Mouse (Mus musculus): ENCODE measurements around the gene Olfr1037. TPM values are rescaled to one million over a fixed set of nuclear protein-coding genes. Genes with fewer than 3 reads are reported as not detected.
"Not testable (repeated sequence)": the region's sequence is repeated elsewhere in the genome, so short reads cannot be mapped to it uniquely, and the experiment has no call there.

Gene Olfr1037
- polyA plus RNA-seq (2012; rRNA removed), result not detected in 2 replicates

- DNase-seq (ENCODE audit: extremely low spot score in 1 of 2, low spot score in 1 of 2), result no peak
These were observed at the start of gene Olfr1037 for GRCm38 (mm10) chr2:86087285-86087684. Gene Olfr1037, minus strand, starts transcription at chr2:86087385.

- DNase-seq (ENCODE audit: extremely low spot score in 1 of 2, low spot score in 1 of 2), result no peak
These were observed 48.6 kb upstream of the Olfr1037 start, which contains the start of gene Olfr1039 for GRCm38 (mm10) chr2:86135828-86136227. Gene Olfr1039, minus strand, starts transcription at chr2:86135928.

GRCm38 (mm10) chr2:86080478-86080877, 6.7 kb downstream of the Olfr1037 start:
- DNase-seq (ENCODE audit: extremely low spot score in 1 of 2, low spot score in 1 of 2), result not testable (repeated sequence)

GRCm38 (mm10) chr2:86073692-86074091, 13.5 kb downstream of the Olfr1037 start, which contains the start of gene Olfr1036:
Gene Olfr1036, plus strand, starts transcription at chr2:86073992.
- not testable (repeated sequence) for DNase-seq (ENCODE audit: extremely low spot score in 1 of 2, low spot score in 1 of 2)

GRCm38 (mm10) chr2:86070189-86070588, 17.0 kb downstream of the Olfr1037 start:
- DNase-seq (ENCODE audit: extremely low spot score in 1 of 2, low spot score in 1 of 2), result no peak

DNA sequence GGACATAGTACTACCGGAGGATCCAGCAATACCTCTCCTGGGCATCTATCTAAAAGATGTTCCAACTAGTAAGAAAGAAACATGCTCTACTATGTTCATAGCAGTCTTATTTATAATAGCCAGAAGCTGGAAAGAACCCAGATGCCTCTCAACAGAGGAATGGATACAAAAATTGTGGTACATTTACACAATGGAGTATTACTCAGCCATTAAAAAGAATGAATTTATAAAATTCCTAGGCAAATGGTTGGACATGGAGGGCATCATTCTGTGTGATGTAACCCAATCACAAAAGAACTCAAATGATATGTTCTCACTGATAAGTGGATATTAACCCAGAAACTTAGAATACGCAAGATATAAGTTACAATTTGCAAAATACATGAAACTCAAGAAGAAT, 23.4 kb downstream of the Olfr1037 start:
- not testable (repeated sequence) for DNase-seq (ENCODE audit: extremely low spot score in 1 of 2, low spot score in 1 of 2)

DNA sequence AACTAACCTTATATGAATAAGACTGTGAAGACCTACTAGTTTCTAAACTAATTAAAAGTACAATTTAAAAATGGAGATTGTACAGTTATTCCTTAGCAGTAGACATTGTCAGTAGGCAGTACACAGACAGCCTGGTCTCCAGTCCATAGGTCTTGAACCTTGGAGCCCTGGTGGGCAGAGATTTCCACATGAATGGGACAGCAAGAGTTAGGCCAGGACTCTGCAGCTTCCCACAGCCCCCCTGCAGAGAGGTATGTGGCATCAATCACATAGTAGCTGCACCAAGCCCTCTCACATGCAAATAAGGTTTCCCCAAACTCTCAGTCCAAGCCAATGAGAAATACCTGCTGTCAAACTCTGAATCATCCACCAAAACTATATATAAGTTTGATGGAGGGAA, 36.4 kb downstream of the Olfr1037 start:
- not testable (repeated sequence) for DNase-seq (ENCODE audit: extremely low spot score in 1 of 2, low spot score in 1 of 2)

DNA sequence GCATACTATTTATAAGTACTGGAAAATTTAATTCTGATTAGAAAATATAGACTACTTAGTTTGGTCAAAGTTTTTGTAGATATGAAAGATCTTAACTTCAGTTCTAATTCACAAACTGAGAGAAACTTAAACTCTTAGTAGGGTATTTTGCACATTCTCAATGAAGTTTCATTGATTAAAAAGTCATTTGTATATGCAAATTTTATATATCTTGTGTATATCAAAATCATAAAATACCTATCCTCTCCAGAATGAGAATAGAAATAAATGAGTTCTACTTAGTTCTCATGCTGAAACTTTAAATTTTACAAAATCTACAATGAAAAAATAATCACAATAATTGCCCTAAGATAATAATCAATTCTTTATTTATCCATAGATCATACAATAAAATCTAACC, 41.6 kb downstream of the Olfr1037 start, which contains the start of gene Olfr1034:
TSS of gene Olfr1034 (plus strand) at position 301 of the 400 bp plus-strand sequence.
- DNase-seq (ENCODE audit: extremely low spot score in 1 of 2, low spot score in 1 of 2), result no peak

Other genes starting within 250 kb of the Olfr1037 start
- gene Olfr1019, start 241.9 kb downstream of the Olfr1037 start, polyA plus RNA-seq (2012; rRNA removed), result 0.06 TPM in 1 of 2 replicates, not detected in the other
- not detected in 2 replicates for gene Olfr1020, start 240.4 kb downstream of the Olfr1037 start, polyA plus RNA-seq (2012; rRNA removed)
- gene Olfr1022, start 218.8 kb downstream of the Olfr1037 start, polyA plus RNA-seq (2012; rRNA removed), result not detected in 2 replicates
- gene Olfr1023, start 201.7 kb downstream of the Olfr1037 start, polyA plus RNA-seq (2012; rRNA removed), result not detected in 2 replicates
- not detected in 2 replicates for gene Olfr1024, start 182.3 kb downstream of the Olfr1037 start, polyA plus RNA-seq (2012; rRNA removed)
- gene Olfr1025-ps1, start 172.2 kb downstream of the Olfr1037 start, polyA plus RNA-seq (2012; rRNA removed), result not detected in 2 replicates
- gene Olfr1026, start 165.8 kb downstream of the Olfr1037 start, polyA plus RNA-seq (2012; rRNA removed), result not detected in 2 replicates
- gene Olfr1028, start 136.9 kb downstream of the Olfr1037 start, polyA plus RNA-seq (2012; rRNA removed), result not detected in 2 replicates
- gene Olfr1029, start 113.5 kb downstream of the Olfr1037 start, polyA plus RNA-seq (2012; rRNA removed), result 0.08 and 0.11 TPM in 2 replicates
- gene Olfr1030, start 108.1 kb downstream of the Olfr1037 start, polyA plus RNA-seq (2012; rRNA removed), result 0.04 TPM in 1 of 2 replicates, not detected in the other
- gene Olfr1031, start 97.1 kb downstream of the Olfr1037 start, polyA plus RNA-seq (2012; rRNA removed), result not detected in 2 replicates
- gene Olfr1032, start 81.8 kb downstream of the Olfr1037 start, polyA plus RNA-seq (2012; rRNA removed), result not detected in 2 replicates
- 0.11 and 0.16 TPM in 2 replicates for gene Olfr1033, start 66.8 kb downstream of the Olfr1037 start, polyA plus RNA-seq (2012; rRNA removed)
- gene Olfr1034, start 41.5 kb downstream of the Olfr1037 start, polyA plus RNA-seq (2012; rRNA removed), result 0.02 TPM in 1 of 2 replicates, not detected in the other
- not detected in 2 replicates for gene Olfr1036, start 13.4 kb downstream of the Olfr1037 start, polyA plus RNA-seq (2012; rRNA removed)
- not detected in 2 replicates for gene Olfr1039, start 48.5 kb upstream of the Olfr1037 start, polyA plus RNA-seq (2012; rRNA removed)
- gene Olfr1040, start 59.3 kb upstream of the Olfr1037 start, polyA plus RNA-seq (2012; rRNA removed), result not detected in 2 replicates
- gene Olfr1042, start 74.5 kb upstream of the Olfr1037 start, polyA plus RNA-seq (2012; rRNA removed), result not detected in 2 replicates
- not detected in 2 replicates for gene Olfr1043, start 80.1 kb upstream of the Olfr1037 start, polyA plus RNA-seq (2012; rRNA removed)
- not detected in 2 replicates for gene Olfr1044, start 90.4 kb upstream of the Olfr1037 start, polyA plus RNA-seq (2012; rRNA removed)
- 0.10 TPM in 1 of 2 replicates, not detected in the other for gene Olfr52, start 98.3 kb upstream of the Olfr1037 start, polyA plus RNA-seq (2012; rRNA removed)
- 0.04 and 0.12 TPM in 2 replicates for gene Olfr1045, start 115.6 kb upstream of the Olfr1037 start, polyA plus RNA-seq (2012; rRNA removed)
- gene Olfr1046, start 131.9 kb upstream of the Olfr1037 start, polyA plus RNA-seq (2012; rRNA removed), result not detected in 2 replicates
- not detected in 2 replicates for gene Olfr1047, start 144.0 kb upstream of the Olfr1037 start, polyA plus RNA-seq (2012; rRNA removed)
- 0.02 TPM in 1 of 2 replicates, not detected in the other for gene Olfr1048, start 152.9 kb upstream of the Olfr1037 start, polyA plus RNA-seq (2012; rRNA removed)
- gene Olfr1049, start 170.9 kb upstream of the Olfr1037 start, polyA plus RNA-seq (2012; rRNA removed), result not detected in 2 replicates
- not detected in 2 replicates for gene Olfr1051, start 191.7 kb upstream of the Olfr1037 start, polyA plus RNA-seq (2012; rRNA removed)
- 0.11 TPM in 1 of 2 replicates, not detected in the other for gene Olfr1052, start 205.1 kb upstream of the Olfr1037 start, polyA plus RNA-seq (2012; rRNA removed)
- gene Olfr1053, start 227.9 kb upstream of the Olfr1037 start, polyA plus RNA-seq (2012; rRNA removed), result not detected in 2 replicates
- 0.06 TPM in 1 of 2 replicates, not detected in the other for gene Olfr1054, start 248.0 kb upstream of the Olfr1037 start, polyA plus RNA-seq (2012; rRNA removed)